Comparison of ENCODE assay signal across 8 mouse cellular contexts in the genomic region with DNA sequence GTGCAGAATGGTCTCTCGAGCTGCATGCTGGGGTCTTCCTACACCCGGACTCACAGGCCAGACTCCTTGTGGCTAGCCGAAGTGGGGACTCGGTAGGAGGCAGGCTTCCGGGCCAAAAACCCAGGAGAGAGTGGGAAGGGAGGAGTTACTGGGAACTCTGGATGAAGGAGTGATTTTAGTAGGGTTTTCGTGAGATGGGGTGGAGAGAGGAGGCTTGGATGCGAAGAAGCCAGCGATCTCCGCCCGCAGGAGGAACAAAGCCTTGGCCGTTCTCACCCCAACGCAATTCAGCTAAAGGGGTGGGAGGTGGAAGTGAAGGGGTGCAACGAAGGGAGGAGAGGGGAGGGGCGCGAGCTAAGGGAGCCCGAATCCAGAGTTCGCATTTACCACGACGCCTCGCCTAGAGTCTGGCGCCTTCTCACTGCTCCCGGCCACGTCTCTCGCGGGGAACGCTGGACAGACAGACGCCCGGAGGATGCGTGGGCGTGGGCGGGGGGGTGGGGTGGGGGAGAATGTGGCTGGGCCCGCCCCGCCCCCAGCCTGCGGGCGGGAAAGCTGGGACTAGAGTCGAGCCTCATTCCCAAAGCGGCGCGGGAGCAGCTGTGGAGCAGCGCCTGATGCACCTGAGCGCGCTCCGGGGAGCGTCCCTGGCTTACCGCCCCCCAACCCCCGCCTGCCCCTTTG.
DNase-seq lines count a peak whose midpoint lies in the region; ATAC-seq and TF ChIP-seq lines count a peak whose summit lies in the region.

No protein-coding gene starts in this region.

- no peaks in the 10 kb centered on the region for H3K9me3 ChIP-seq in embryonic facial prominence, embryonic 12.5 days
- H3K9me3 ChIP-seq in limb, embryonic 13.5 days = peaks cover 5% of the 10 kb centered on the region; the same call in 1 of the 2 replicates
- H3K9me3 ChIP-seq in midbrain, embryonic 12.5 days = peaks cover 11% of the 10 kb centered on the region
- no peaks in the 10 kb centered on the region for H3K9me3 ChIP-seq in stomach, embryonic 15.5 days

- peak overlapping the region; percentile 54 for H3K4me3 ChIP-seq in embryonic facial prominence, embryonic 12.5 days
- H3K4me3 ChIP-seq in heart, adult 2 months = peak overlapping the region; percentile 65
- H3K4me3 ChIP-seq in kidney, adult 2 months (ENCODE audit: insufficient read depth, low read depth, low read length) = peak overlapping the region; percentile 56
- H3K4me3 ChIP-seq in limb, embryonic 13.5 days = peak overlapping the region; percentile 52
- H3K4me3 ChIP-seq in midbrain, embryonic 12.5 days = peak overlapping the region; percentile 53
- peak overlapping the region; percentile 53 for H3K4me3 ChIP-seq in stomach, embryonic 15.5 days (replicated peaks)

- no peaks in the 10 kb centered on the region for H3K36me3 ChIP-seq in embryonic facial prominence, embryonic 12.5 days
- no peaks in the 10 kb centered on the region for H3K36me3 ChIP-seq in heart, adult 2 months (ENCODE audit: control insufficient read depth, insufficient read depth, low read length)
- no peaks in the 10 kb centered on the region for H3K36me3 ChIP-seq in kidney, adult 2 months (ENCODE audit: control insufficient read depth, insufficient read depth, low read length)
- no peaks in the 10 kb centered on the region for H3K36me3 ChIP-seq in limb, embryonic 13.5 days
- H3K36me3 ChIP-seq in midbrain, embryonic 12.5 days = no peaks in the 10 kb centered on the region
- no peaks in the 10 kb centered on the region for H3K36me3 ChIP-seq in stomach, embryonic 15.5 days

- no peak for TF ChIP-seq CTCF in heart, adult 2 months (IDR thresholded peaks at IDR 0.05)
- TF ChIP-seq CTCF in kidney, adult 2 months (conservative IDR thresholded peaks at IDR 0.05; ENCODE audit: insufficient read depth, insufficient read length, low read depth, low read length) = no peak

- intact Hi-C loops in heart, adult 2 months (cut with DNase I) = loop anchor here (2.0 to 5.0 kb wide), 2 partner anchors 41 to 174 kb away; partner anchors contain the start of gene Arhgap21

- WGBS in embryonic facial prominence, embryonic 12.5 days = under 1% methylated on average over 44 of the region's 46 CpGs
- WGBS in heart, adult 2 months = under 1% methylated on average over 41 of the region's 46 CpGs
- under 1% methylated on average over 42 of the region's 46 CpGs for WGBS in kidney, adult 2 months
- WGBS in limb, embryonic 13.5 days = under 1% methylated on average over 43 of the region's 46 CpGs
- WGBS in midbrain, embryonic 12.5 days = under 1% methylated on average over 29 of the region's 46 CpGs
- 1% methylated on average over 44 of the region's 46 CpGs for WGBS in stomach, embryonic 15.5 days

- H3K4me2 ChIP-seq in embryonic facial prominence, embryonic 12.5 days (replicated peaks) = peak overlapping the region; percentile 98
- H3K4me2 ChIP-seq in limb, embryonic 13.5 days (replicated peaks) = peak overlapping the region; percentile 91
- H3K4me2 ChIP-seq in midbrain, embryonic 12.5 days (replicated peaks) = peak overlapping the region; percentile 88
- H3K4me2 ChIP-seq in stomach, embryonic 15.5 days = peak overlapping the region; percentile 100

- H3K79me2 ChIP-seq in heart, adult 2 months (replicated peaks; ENCODE audit: control insufficient read depth, insufficient read depth, low read length) = no peaks in the 10 kb centered on the region

- H3K27me3 ChIP-seq in embryonic facial prominence, embryonic 12.5 days = no peaks in the 10 kb centered on the region
- H3K27me3 ChIP-seq in heart, adult 2 months (ENCODE audit: control insufficient read depth, insufficient read depth, low read length) = no peaks in the 10 kb centered on the region
- H3K27me3 ChIP-seq in kidney, adult 2 months (replicated peaks; ENCODE audit: control insufficient read depth, insufficient read depth, low read length) = no peaks in the 10 kb centered on the region
- H3K27me3 ChIP-seq in limb, embryonic 13.5 days = peaks cover 13% of the 10 kb centered on the region
- no peaks in the 10 kb centered on the region for H3K27me3 ChIP-seq in midbrain, embryonic 12.5 days
- H3K27me3 ChIP-seq in stomach, embryonic 15.5 days (replicated peaks) = no peaks in the 10 kb centered on the region

- no peak for TF ChIP-seq EP300 in heart, adult 2 months (IDR thresholded peaks at IDR 0.05; ENCODE audit: insufficient read depth, low read depth, low read length)

- peak overlapping the region; percentile 64 for H3K9ac ChIP-seq in embryonic facial prominence, embryonic 12.5 days
- H3K9ac ChIP-seq in heart, adult 2 months (ENCODE audit: low read depth, low read length) = peak overlapping the region; percentile 60
- peak overlapping the region; percentile 68 for H3K9ac ChIP-seq in limb, embryonic 13.5 days
- peak overlapping the region; percentile 79 for H3K9ac ChIP-seq in midbrain, embryonic 12.5 days (replicated peaks)
- H3K9ac ChIP-seq in stomach, embryonic 15.5 days = peak overlapping the region; percentile 33

- TF ChIP-seq POLR2A in heart, adult 2 months (IDR thresholded peaks at IDR 0.05; ENCODE audit: insufficient read depth, low read depth, low read length) = no peak
- TF ChIP-seq POLR2A in kidney, adult 2 months (IDR thresholded peaks at IDR 0.05; ENCODE audit: low read depth, low read length) = no peak

- ATAC-seq in embryonic facial prominence, embryonic 12.5 days (ENCODE audit: insufficient number of reproducible peaks, insufficient read depth, low FRiP score, low TSS enrichment) = peak; percentile 86
- peak; percentile 75 for ATAC-seq in limb, embryonic 13.5 days (ENCODE audit: low FRiP score, low read depth)
- peak; percentile 89 for ATAC-seq in midbrain, embryonic 12.5 days (ENCODE audit: low FRiP score, low read depth)
- ATAC-seq in stomach, embryonic 15.5 days (ENCODE audit: insufficient read depth, low FRiP score, low read depth) = peak; percentile 79; the same call in 1 of the 2 replicates

- 0 out of 2 replicates have a peak, but pooled peaks cover 2% of the 10 kb centered on the region for H3K4me1 ChIP-seq in embryonic facial prominence, embryonic 12.5 days
- H3K4me1 ChIP-seq in heart, adult 2 months (ENCODE audit: control insufficient read depth, insufficient read depth, low read length) = no peaks in the 10 kb centered on the region
- no peaks in the 10 kb centered on the region for H3K4me1 ChIP-seq in kidney, adult 2 months (ENCODE audit: control insufficient read depth, insufficient read depth, low read length)
- H3K4me1 ChIP-seq in limb, embryonic 13.5 days = 0 out of 2 replicates have a peak, but pooled peaks cover 5% of the 10 kb centered on the region
- H3K4me1 ChIP-seq in midbrain, embryonic 12.5 days = peaks cover 20% of the 10 kb centered on the region
- peaks cover 8% of the 10 kb centered on the region for H3K4me1 ChIP-seq in stomach, embryonic 15.5 days

- H3K27ac ChIP-seq in embryonic facial prominence, embryonic 12.5 days = peak overlapping the region; percentile 76
- peak overlapping the region; percentile 65 for H3K27ac ChIP-seq in heart, adult 2 months
- no peak overlapping the region for H3K27ac ChIP-seq in kidney, adult 2 months (ENCODE audit: insufficient read depth, low read depth, low read length)
- peak overlapping the region; percentile 61 for H3K27ac ChIP-seq in limb, embryonic 13.5 days
- H3K27ac ChIP-seq in midbrain, embryonic 12.5 days (replicated peaks) = peak overlapping the region; percentile 92
- H3K27ac ChIP-seq in stomach, embryonic 15.5 days = peak overlapping the region; percentile 48; the same call in 1 of the 2 replicates

- peak; percentile 10 to 12 for DNase-seq in adrenal gland, postnatal 4 days (ENCODE audit: low spot score in 2 of 2)
- peak; percentile 63 to 72 for DNase-seq in heart, adult 2 months
- peak; percentile 8 for DNase-seq in kidney, adult 2 months
- no peak for DNase-seq in adipocyte (ENCODE audit: low spot score)
